Mouse (Mus musculus) testis, adult 2 months (tissue): ENCODE data around the gene Itgal.
"Not testable (repeated sequence)": the region's sequence is repeated elsewhere in the genome, so short reads cannot be mapped to it uniquely, and the experiment has no call there.

Experiments used
- CTCF ChIP-seq: fragments of 200-500 bp; IDR thresholded peaks from 2 replicates; pipeline ENCODE4 v1.5.1; 2012; ENCODE audit warnings: low read depth, mild to moderate bottlenecking, inconsistent platforms, low read length, moderate library complexity; ENCODE audit not compliant: control insufficient read depth, insufficient read depth, insufficient replicate concordance
- POLR2A ChIP-seq: fragments of 200-500 bp; IDR thresholded peaks from 2 replicates; pipeline ENCODE4 v1.6.1; 2012; ENCODE audit warnings: low read depth, mild to moderate bottlenecking, inconsistent platforms, low read length, moderate library complexity; ENCODE audit not compliant: control insufficient read depth

GRCm38 (mm10) chr7:127362418-127362817 is 66.4 kb downstream of the Itgal start:
- peak; percentile 19; the same call in 1 of the 2 replicates for TF ChIP-seq CTCF
- TF ChIP-seq POLR2A: not testable (repeated sequence)
